Mouse (Mus musculus): Measurements from ENCODE around the gene Ppm1a. TPM values are rescaled to one million over a fixed set of nuclear protein-coding genes. Genes with fewer than 3 reads are reported as not detected.

Gene Ppm1a
- polyA plus RNA-seq (2014; fragmentation: Nextera tagmentation; extraction: Ambion mirVana), result 71.3 and 73.6 TPM in 2 replicates

GRCm38 (mm10) chr12:72757086-72757485 is at the start of gene Ppm1a:
Ppm1a (plus strand) TSS chr12:72757455.
- H3K9ac ChIP-seq (ENCODE audit: low read length), result no peak within 1 kb of the TSS
- H3K9me3 ChIP-seq (ENCODE audit: control insufficient read depth, low read length), result no peaks in the 10 kb centered on the region
- H3K4me3 ChIP-seq (ENCODE audit: low read depth, low read length), result no peak within 1 kb of the TSS
- H3K4me2 ChIP-seq (ENCODE audit: low read depth), result no peak within 1 kb of the TSS
- no peaks in the 10 kb centered on the region for H3K27me3 ChIP-seq (ENCODE audit: control insufficient read depth, insufficient read depth, low read length)
- H3K27ac ChIP-seq (ENCODE audit: low read depth, low read length), result no peak within 1 kb of the TSS
- peak; percentile 30 for DNase-seq (ENCODE audit: low spot score)
- ATAC-seq (ENCODE audit: insufficient read depth, low FRiP score, low TSS enrichment), result no peak
- peaks cover 4% of the 10 kb centered on the region; the same call in 1 of the 2 replicates for H3K4me1 ChIP-seq (ENCODE audit: control insufficient read depth, insufficient read depth, low read length)
- H3K36me3 ChIP-seq (ENCODE audit: control insufficient read depth, insufficient read depth, low read length), result no peaks in the 10 kb centered on the region
- 10% methylated on average over 4 of the region's 4 CpGs for WGBS

GRCm38 (mm10) chr12:72709981-72710380 is 47.3 kb upstream of the Ppm1a start:
- H3K4me3 ChIP-seq (ENCODE audit: low read depth, low read length), result no peak overlapping the region
- H3K27ac ChIP-seq (ENCODE audit: low read depth, low read length), result no peak overlapping the region
- no peaks in the 10 kb centered on the region for H3K36me3 ChIP-seq (ENCODE audit: control insufficient read depth, insufficient read depth, low read length)
- ATAC-seq (ENCODE audit: insufficient read depth, low FRiP score, low TSS enrichment), result no peak
- WGBS, result 94% methylated on average over 3 of the region's 3 CpGs
- no peaks in the 10 kb centered on the region for H3K27me3 ChIP-seq (ENCODE audit: control insufficient read depth, insufficient read depth, low read length)
- DNase-seq (ENCODE audit: low spot score), result no peak
- no peaks in the 10 kb centered on the region for H3K9me3 ChIP-seq (ENCODE audit: control insufficient read depth, low read length)
- no peak overlapping the region for H3K4me2 ChIP-seq (ENCODE audit: low read depth)
- H3K4me1 ChIP-seq (ENCODE audit: control insufficient read depth, insufficient read depth, low read length), result no peaks in the 10 kb centered on the region
- no peak overlapping the region for H3K9ac ChIP-seq (ENCODE audit: low read length)

DNA sequence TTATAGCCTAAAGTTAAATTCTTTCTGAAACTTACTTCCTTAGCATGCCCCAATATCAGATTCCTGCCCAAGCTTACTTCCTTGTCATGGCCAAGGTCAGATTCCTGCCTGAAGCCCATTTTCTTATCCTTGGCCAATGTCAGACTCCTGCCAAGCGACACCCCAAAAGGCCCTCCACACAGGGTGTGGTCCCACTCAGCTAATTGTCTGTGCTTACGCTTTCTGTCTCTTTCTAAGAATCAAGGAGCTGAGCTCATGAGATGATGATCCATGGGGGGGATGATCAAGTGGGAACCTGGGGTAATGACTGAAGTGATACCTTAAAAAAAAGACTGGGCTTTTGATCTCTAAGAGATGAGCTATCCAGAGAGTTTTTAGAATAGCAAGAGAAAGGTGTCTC is 42.4 kb upstream of the Ppm1a start:
- ATAC-seq (ENCODE audit: insufficient read depth, low FRiP score, low TSS enrichment) (no peak), DNase-seq (ENCODE audit: low spot score) (no peak)
- Histone ChIP-seq H3K4me1 (ENCODE audit: control insufficient read depth, insufficient read depth, low read length) (no peaks in the 10 kb centered on the region), H3K9ac (ENCODE audit: low read length) (no peak overlapping the region), H3K4me2 (ENCODE audit: low read depth) (no peak overlapping the region), H3K36me3 (ENCODE audit: control insufficient read depth, insufficient read depth, low read length) (no peaks in the 10 kb centered on the region), H3K4me3 (ENCODE audit: low read depth, low read length) (no peak overlapping the region), H3K9me3 (ENCODE audit: control insufficient read depth, low read length) (no peaks in the 10 kb centered on the region), H3K27ac (ENCODE audit: low read depth, low read length) (no peak overlapping the region), H3K27me3 (ENCODE audit: control insufficient read depth, insufficient read depth, low read length) (no peaks in the 10 kb centered on the region)
- 91% methylated on average over 2 of the region's 2 CpGs for WGBS

GRCm38 (mm10) chr12:72715846-72716245 is 41.4 kb upstream of the Ppm1a start:
- H3K9ac ChIP-seq (ENCODE audit: low read length), result no peak overlapping the region
- 93% methylated on average over 9 of the region's 9 CpGs for WGBS
- no peaks in the 10 kb centered on the region for H3K9me3 ChIP-seq (ENCODE audit: control insufficient read depth, low read length)
- H3K27ac ChIP-seq (ENCODE audit: low read depth, low read length), result no peak overlapping the region
- no peaks in the 10 kb centered on the region for H3K27me3 ChIP-seq (ENCODE audit: control insufficient read depth, insufficient read depth, low read length)
- no peak for ATAC-seq (ENCODE audit: insufficient read depth, low FRiP score, low TSS enrichment)
- no peak overlapping the region for H3K4me2 ChIP-seq (ENCODE audit: low read depth)
- H3K36me3 ChIP-seq (ENCODE audit: control insufficient read depth, insufficient read depth, low read length), result no peaks in the 10 kb centered on the region
- no peaks in the 10 kb centered on the region for H3K4me1 ChIP-seq (ENCODE audit: control insufficient read depth, insufficient read depth, low read length)
- H3K4me3 ChIP-seq (ENCODE audit: low read depth, low read length), result no peak overlapping the region
- no peak for DNase-seq (ENCODE audit: low spot score)

DNA sequence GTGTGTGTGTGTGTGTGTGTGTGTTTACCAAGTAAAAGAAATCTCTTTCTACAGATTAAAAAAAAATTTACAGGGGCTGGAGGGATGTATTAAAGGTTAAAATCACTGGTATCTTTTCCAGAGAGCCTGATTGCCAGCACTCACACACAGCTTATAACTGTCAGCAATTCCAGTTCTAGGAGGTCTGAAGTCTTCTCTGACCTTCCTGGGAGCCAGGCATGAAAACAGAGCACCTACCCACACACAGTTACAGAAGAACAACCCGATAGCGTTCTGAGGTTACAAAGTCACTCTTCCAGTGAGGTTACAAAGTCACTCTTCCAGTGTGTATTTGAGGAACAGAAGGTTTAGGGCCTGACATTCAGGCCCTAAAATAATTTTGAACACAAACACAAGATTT is 38.2 kb upstream of the Ppm1a start:
- ATAC-seq (ENCODE audit: insufficient read depth, low FRiP score, low TSS enrichment) (no peak), DNase-seq (ENCODE audit: low spot score) (no peak)
- no peak overlapping the region for H3K4me3 ChIP-seq (ENCODE audit: low read depth, low read length)
- H3K27me3 ChIP-seq (ENCODE audit: control insufficient read depth, insufficient read depth, low read length), result no peaks in the 10 kb centered on the region
- H3K9me3 ChIP-seq (ENCODE audit: control insufficient read depth, low read length), result no peaks in the 10 kb centered on the region
- WGBS, result 93% methylated on average over 2 of the region's 2 CpGs
- no peaks in the 10 kb centered on the region for H3K4me1 ChIP-seq (ENCODE audit: control insufficient read depth, insufficient read depth, low read length)
- no peak overlapping the region for H3K4me2 ChIP-seq (ENCODE audit: low read depth)
- H3K27ac ChIP-seq (ENCODE audit: low read depth, low read length), result no peak overlapping the region
- H3K36me3 ChIP-seq (ENCODE audit: control insufficient read depth, insufficient read depth, low read length), result no peaks in the 10 kb centered on the region
- H3K9ac ChIP-seq (ENCODE audit: low read length), result no peak overlapping the region

DNA sequence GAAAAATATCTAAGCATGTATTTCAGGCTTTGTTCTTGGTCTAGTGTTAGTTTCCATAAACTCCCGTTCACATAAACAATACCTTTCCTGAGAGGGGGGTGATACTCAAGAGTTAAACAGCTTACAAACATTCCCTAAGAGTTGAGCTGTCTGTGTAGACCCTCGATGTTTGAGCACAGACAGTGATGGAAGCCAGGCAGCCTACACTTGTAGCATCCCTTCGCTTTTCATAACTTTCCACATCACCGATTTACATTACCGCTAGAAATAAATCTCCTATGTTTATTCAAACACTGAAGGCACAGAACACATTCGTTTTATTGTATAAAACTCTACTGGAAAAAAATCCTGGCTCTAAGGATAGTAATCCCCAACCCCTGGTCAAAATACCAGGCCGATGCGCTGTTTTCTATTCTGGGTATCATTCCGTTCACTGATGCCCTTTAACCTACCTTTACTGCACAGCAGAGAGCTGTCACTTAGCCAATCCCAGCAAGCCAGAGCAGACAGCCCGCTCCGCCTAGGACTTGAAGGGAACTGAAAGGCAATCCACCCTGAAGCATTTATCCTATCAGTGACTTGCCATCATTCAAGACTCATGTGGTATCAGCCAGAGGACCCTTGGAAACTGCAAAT is 37.7 kb upstream of the Ppm1a start:
- no peak overlapping the region for H3K4me2 ChIP-seq (ENCODE audit: low read depth)
- no peak for DNase-seq (ENCODE audit: low spot score)
- H3K9ac ChIP-seq (ENCODE audit: low read length), result no peak overlapping the region
- H3K9me3 ChIP-seq (ENCODE audit: control insufficient read depth, low read length), result no peaks in the 10 kb centered on the region
- no peak overlapping the region for H3K4me3 ChIP-seq (ENCODE audit: low read depth, low read length)
- no peak overlapping the region for H3K27ac ChIP-seq (ENCODE audit: low read depth, low read length)
- H3K36me3 ChIP-seq (ENCODE audit: control insufficient read depth, insufficient read depth, low read length), result no peaks in the 10 kb centered on the region
- H3K4me1 ChIP-seq (ENCODE audit: control insufficient read depth, insufficient read depth, low read length), result no peaks in the 10 kb centered on the region
- no peaks in the 10 kb centered on the region for H3K27me3 ChIP-seq (ENCODE audit: control insufficient read depth, insufficient read depth, low read length)
- ATAC-seq (ENCODE audit: insufficient read depth, low FRiP score, low TSS enrichment), result no peak
- WGBS, result 88% methylated on average over 11 of the region's 11 CpGs

DNA sequence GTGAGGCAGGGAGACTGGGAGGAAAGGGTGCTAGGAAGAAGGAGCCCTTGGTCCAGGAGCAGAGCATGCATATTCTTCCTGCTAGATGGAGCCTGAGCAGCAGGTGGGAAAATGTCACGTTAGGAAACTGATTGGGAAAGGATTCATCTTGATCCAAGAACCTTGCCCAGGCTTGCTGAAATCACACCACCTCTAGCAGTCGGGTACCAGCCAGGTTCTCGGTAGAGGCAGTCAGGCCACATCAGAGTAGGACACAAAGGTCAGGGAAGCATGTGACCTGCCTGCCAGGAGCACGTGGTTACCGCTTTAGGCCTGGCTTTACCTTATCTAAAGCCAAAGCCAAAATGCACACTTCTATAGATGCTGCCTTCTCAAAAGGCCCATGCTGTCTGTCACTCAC is 35.5 kb upstream of the Ppm1a start:
- Histone ChIP-seq H3K27me3 (ENCODE audit: control insufficient read depth, insufficient read depth, low read length) (no peaks in the 10 kb centered on the region), H3K27ac (ENCODE audit: low read depth, low read length) (no peak overlapping the region), H3K36me3 (ENCODE audit: control insufficient read depth, insufficient read depth, low read length) (no peaks in the 10 kb centered on the region), H3K4me1 (ENCODE audit: control insufficient read depth, insufficient read depth, low read length) (no peaks in the 10 kb centered on the region), H3K4me3 (ENCODE audit: low read depth, low read length) (no peak overlapping the region), H3K4me2 (ENCODE audit: low read depth) (no peak overlapping the region), H3K9me3 (ENCODE audit: control insufficient read depth, low read length) (no peaks in the 10 kb centered on the region), H3K9ac (ENCODE audit: low read length) (no peak overlapping the region)
- 86% methylated on average over 5 of the region's 5 CpGs for WGBS
- no peak for ATAC-seq (ENCODE audit: insufficient read depth, low FRiP score, low TSS enrichment)
- no peak for DNase-seq (ENCODE audit: low spot score)

- Histone ChIP-seq H3K4me2 (ENCODE audit: low read depth) (no peak overlapping the region), H3K9ac (ENCODE audit: low read length) (no peak overlapping the region), H3K27ac (ENCODE audit: low read depth, low read length) (no peak overlapping the region), H3K4me1 (ENCODE audit: control insufficient read depth, insufficient read depth, low read length) (no peaks in the 10 kb centered on the region), H3K36me3 (ENCODE audit: control insufficient read depth, insufficient read depth, low read length) (no peaks in the 10 kb centered on the region), H3K9me3 (ENCODE audit: control insufficient read depth, low read length) (no peaks in the 10 kb centered on the region), H3K27me3 (ENCODE audit: control insufficient read depth, insufficient read depth, low read length) (no peaks in the 10 kb centered on the region), H3K4me3 (ENCODE audit: low read depth, low read length) (no peak overlapping the region)
- WGBS, result 64% methylated on average over 3 of the region's 3 CpGs
- ATAC-seq (ENCODE audit: insufficient read depth, low FRiP score, low TSS enrichment), result no peak
- DNase-seq (ENCODE audit: low spot score), result no peak
Observed at GRCm38 (mm10) chr12:72723965-72724364, 33.3 kb upstream of the Ppm1a start.

GRCm38 (mm10) chr12:72727021-72727420 is 30.2 kb upstream of the Ppm1a start:
- no peaks in the 10 kb centered on the region for H3K9me3 ChIP-seq (ENCODE audit: control insufficient read depth, low read length)
- no peaks in the 10 kb centered on the region for H3K4me1 ChIP-seq (ENCODE audit: control insufficient read depth, insufficient read depth, low read length)
- WGBS, result 92% methylated on average over 8 of the region's 8 CpGs
- no peak overlapping the region for H3K4me2 ChIP-seq (ENCODE audit: low read depth)
- DNase-seq (ENCODE audit: low spot score) (no peak), ATAC-seq (ENCODE audit: insufficient read depth, low FRiP score, low TSS enrichment) (no peak)
- no peak overlapping the region for H3K4me3 ChIP-seq (ENCODE audit: low read depth, low read length)
- H3K27ac ChIP-seq (ENCODE audit: low read depth, low read length), result no peak overlapping the region
- H3K36me3 ChIP-seq (ENCODE audit: control insufficient read depth, insufficient read depth, low read length), result no peaks in the 10 kb centered on the region
- no peaks in the 10 kb centered on the region for H3K27me3 ChIP-seq (ENCODE audit: control insufficient read depth, insufficient read depth, low read length)
- no peak overlapping the region for H3K9ac ChIP-seq (ENCODE audit: low read length)
